Mouse (Mus musculus) embryonic facial prominence, embryonic 14.5 days (tissue): ENCODE measurements at regions not wholly inside any gene's neighbourhood (a gene's known extent, or its start where the extent isn't known, plus 50 kb on each side); places are given as distances from the start of the nearest gene placed in this dataset.
A peak's percentile ranks its signal among the peaks of the same experiment; 100 is the strongest.

Source experiments
- ATAC-seq: fragments of 200-750 bp; cut with Nextera tagmentation; 2 replicates; pipeline ENCODE4 v1.8.0; 2017; ENCODE audit warnings: low read depth, moderate number of reproducible peaks, moderate TSS enrichment
- DNase-seq: peaks from one replicate; pipeline ENCODE4 v3.0.0-alpha.2; 2015; ENCODE audit warnings: low spot score
- H3K27ac ChIP-seq: fragments of 300-500 bp; sonication (generic); replicated peaks from 2 replicates; pipeline ENCODE4 v1.5.1; 2014; ENCODE audit warnings: low read depth, mild to moderate bottlenecking, low read length, moderate library complexity
- H3K27me3 ChIP-seq: fragments of 300-500 bp; sonication (generic); replicated peaks from 2 replicates; pipeline ENCODE4 v1.6.1; 2014; ENCODE audit warnings: low read length; ENCODE audit not compliant: control insufficient read depth, insufficient read depth
- H3K36me3 ChIP-seq: fragments of 300-500 bp; sonication (generic); 2 replicates; pipeline ENCODE4 v1.6.1; 2014; ENCODE audit warnings: low read length, mixed read lengths; ENCODE audit not compliant: control insufficient read depth, insufficient read depth
- H3K4me1 ChIP-seq: fragments of 300-500 bp; sonication (generic); 2 replicates; pipeline ENCODE4 v1.6.1; 2014; ENCODE audit warnings: antibody characterized with exemption, low read length; ENCODE audit not compliant: control insufficient read depth, insufficient read depth
- H3K4me2 ChIP-seq: fragments of 300-500 bp; sonication (generic); 2 replicates; pipeline ENCODE4 v1.6.1; 2014; ENCODE audit warnings: low read depth, mild to moderate bottlenecking, low read length, moderate library complexity, mixed read lengths
- H3K4me3 ChIP-seq: fragments of 300-500 bp; sonication (generic); 2 replicates; pipeline ENCODE4 v1.5.1; 2014; ENCODE audit warnings: low read depth, mild to moderate bottlenecking, low read length
- H3K9ac ChIP-seq: fragments of 300-500 bp; sonication (generic); 2 replicates; pipeline ENCODE4 v1.6.1; 2014; ENCODE audit warnings: low read depth, mild to moderate bottlenecking, low read length, moderate library complexity, mixed read lengths
- H3K9me3 ChIP-seq: fragments of 300-500 bp; sonication (generic); 2 replicates; pipeline ENCODE4 v1.6.1; 2016; ENCODE audit warnings: low read length; ENCODE audit not compliant: control insufficient read depth
- WGBS: fragments of 180-500 bp; shearing (Covaris S2); extraction: QIAGEN DNeasy Blood & Tissue Kit; methylation state at CpG from one replicate; pipeline ENCODE4 v1.1.7; 2014; 5-methylcytosine and 5-hydroxymethylcytosine counted together

GRCm38 (mm10) chr4:7199052-7199451 lies 1039.8 kb downstream of the Car8 start:
- Histone ChIP-seq H3K36me3 (no peaks in the 10 kb centered on the region), H3K9ac (no peak overlapping the region), H3K4me3 (no peak overlapping the region), H3K9me3 (no peaks in the 10 kb centered on the region), H3K4me1 (no peaks in the 10 kb centered on the region), H3K4me2 (no peak overlapping the region), H3K27me3 (no peaks in the 10 kb centered on the region), H3K27ac (no peak overlapping the region)
- 74% methylated on average over 2 of the region's 2 CpGs for WGBS
- no peak for DNase-seq
- ATAC-seq, result no peak

DNA sequence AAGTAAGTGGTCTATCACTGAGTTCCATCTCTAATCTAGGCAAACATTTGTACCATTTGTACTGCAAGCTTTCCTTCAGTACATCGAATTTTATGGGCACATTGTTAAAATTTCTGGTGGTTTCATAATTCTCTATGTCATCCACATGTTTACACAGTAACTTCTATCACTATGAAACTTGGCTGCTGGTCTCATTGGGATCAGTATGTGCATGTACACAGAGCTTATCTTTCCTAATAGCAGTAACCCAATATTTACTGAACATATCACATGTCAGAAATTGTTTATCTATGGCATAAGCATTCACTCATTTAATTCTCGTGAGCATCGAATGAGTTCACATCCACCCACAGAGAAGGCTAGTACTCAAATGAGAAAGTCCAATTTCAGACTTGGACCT lies 1042.3 kb downstream of the Car8 start:
- Histone ChIP-seq H3K27ac (no peak overlapping the region), H3K9ac (no peak overlapping the region), H3K4me2 (no peak overlapping the region), H3K9me3 (no peaks in the 10 kb centered on the region), H3K36me3 (no peaks in the 10 kb centered on the region), H3K4me3 (no peak overlapping the region), H3K4me1 (no peaks in the 10 kb centered on the region), H3K27me3 (no peaks in the 10 kb centered on the region)
- DNase-seq (no peak), ATAC-seq (no peak)
- 78% methylated on average over 3 of the region's 3 CpGs for WGBS

DNA sequence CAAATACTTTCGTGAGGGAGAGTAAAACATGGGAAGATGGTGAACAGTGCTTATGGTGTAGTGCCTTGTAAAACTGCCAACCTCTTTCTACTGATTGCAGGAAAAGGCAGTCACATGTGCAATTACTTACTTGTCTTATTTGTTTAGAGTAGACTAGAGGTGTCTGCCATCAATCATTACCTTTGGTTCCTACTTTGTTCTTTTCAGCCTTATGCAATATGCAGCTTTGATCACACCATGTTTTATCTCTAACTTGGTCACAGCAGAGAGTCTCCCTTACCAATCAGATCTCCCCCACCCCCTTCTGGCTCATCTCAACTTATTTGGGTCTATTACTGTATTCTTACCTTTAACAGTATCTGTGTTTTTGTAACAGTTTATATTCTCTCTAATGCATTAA lies 1043.2 kb downstream of the Car8 start:
- Histone ChIP-seq H3K4me2 (no peak overlapping the region), H3K27ac (no peak overlapping the region), H3K36me3 (no peaks in the 10 kb centered on the region), H3K4me3 (no peak overlapping the region), H3K4me1 (no peaks in the 10 kb centered on the region), H3K9ac (no peak overlapping the region), H3K27me3 (no peaks in the 10 kb centered on the region), H3K9me3 (no peaks in the 10 kb centered on the region)
- WGBS, result 80% methylated on average over 1 of the region's 1 CpGs
- DNase-seq (no peak), ATAC-seq (no peak)

- DNase-seq (peak; percentile 61), ATAC-seq (no peak)
- Histone ChIP-seq H3K4me1 (no peaks in the 10 kb centered on the region), H3K27me3 (no peaks in the 10 kb centered on the region), H3K9ac (no peak overlapping the region), H3K9me3 (no peaks in the 10 kb centered on the region), H3K27ac (no peak overlapping the region), H3K4me3 (no peak overlapping the region), H3K36me3 (no peaks in the 10 kb centered on the region), H3K4me2 (no peak overlapping the region)
- 53% methylated on average over 3 of the region's 3 CpGs for WGBS
Measured at GRCm38 (mm10) chr4:7191912-7192311, 1046.9 kb downstream of the Car8 start.

DNA sequence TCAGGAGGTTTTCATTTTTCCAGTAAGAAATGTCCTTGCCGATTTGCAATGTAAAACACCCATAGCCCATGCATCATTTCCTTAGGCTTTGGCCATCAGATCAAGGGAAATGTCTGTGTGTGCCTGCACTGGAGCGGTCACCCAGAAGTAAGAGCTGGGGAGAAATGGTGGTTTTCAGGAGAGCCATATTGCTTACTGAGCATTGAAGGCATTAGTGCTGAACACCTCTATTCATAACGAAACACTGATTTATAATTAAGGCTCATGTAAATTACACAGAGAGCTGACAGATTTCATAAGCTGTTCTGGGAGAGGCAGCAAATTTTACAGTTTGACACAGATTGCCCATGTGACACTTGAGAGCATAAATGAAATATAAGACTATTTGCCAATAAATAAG lies 1047.6 kb downstream of the Car8 start:
- DNase-seq, result no peak
- ATAC-seq, result no peak
- Histone ChIP-seq H3K4me3 (no peak overlapping the region), H3K4me2 (no peak overlapping the region), H3K9me3 (no peaks in the 10 kb centered on the region), H3K27me3 (no peaks in the 10 kb centered on the region), H3K4me1 (no peaks in the 10 kb centered on the region), H3K36me3 (no peaks in the 10 kb centered on the region), H3K27ac (no peak overlapping the region), H3K9ac (no peak overlapping the region)
- 73% methylated on average over 3 of the region's 3 CpGs for WGBS

DNA sequence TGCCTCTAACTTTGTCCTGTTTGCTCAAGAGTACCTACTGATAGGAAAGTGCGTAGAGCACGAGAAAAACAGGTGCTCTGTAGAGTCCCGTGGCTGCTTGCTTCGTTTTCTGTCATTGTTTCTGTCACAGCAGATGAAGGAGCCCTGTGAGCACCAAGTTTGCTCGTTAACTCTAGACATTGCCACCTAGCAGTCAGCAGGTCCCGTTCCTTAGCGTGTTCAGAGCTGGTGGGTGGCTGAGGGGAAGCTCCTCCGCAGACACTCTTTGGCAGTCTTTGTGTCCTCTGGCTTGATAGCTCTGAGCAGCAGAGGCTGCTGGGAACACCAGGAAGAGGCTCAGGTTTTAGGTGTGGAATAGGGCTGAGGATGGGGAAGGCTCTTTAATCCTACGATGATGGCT lies 1063.8 kb downstream of the Car8 start:
- DNase-seq (no peak), ATAC-seq (no peak)
- H3K4me2 ChIP-seq, result no peak overlapping the region
- H3K36me3 ChIP-seq, result no peaks in the 10 kb centered on the region
- H3K9ac ChIP-seq, result no peak overlapping the region
- H3K9me3 ChIP-seq, result no peaks in the 10 kb centered on the region
- no peaks in the 10 kb centered on the region for H3K27me3 ChIP-seq
- H3K27ac ChIP-seq, result no peak overlapping the region
- H3K4me3 ChIP-seq, result no peak overlapping the region
- H3K4me1 ChIP-seq, result no peaks in the 10 kb centered on the region
- WGBS, result 82% methylated on average over 9 of the region's 9 CpGs

DNA sequence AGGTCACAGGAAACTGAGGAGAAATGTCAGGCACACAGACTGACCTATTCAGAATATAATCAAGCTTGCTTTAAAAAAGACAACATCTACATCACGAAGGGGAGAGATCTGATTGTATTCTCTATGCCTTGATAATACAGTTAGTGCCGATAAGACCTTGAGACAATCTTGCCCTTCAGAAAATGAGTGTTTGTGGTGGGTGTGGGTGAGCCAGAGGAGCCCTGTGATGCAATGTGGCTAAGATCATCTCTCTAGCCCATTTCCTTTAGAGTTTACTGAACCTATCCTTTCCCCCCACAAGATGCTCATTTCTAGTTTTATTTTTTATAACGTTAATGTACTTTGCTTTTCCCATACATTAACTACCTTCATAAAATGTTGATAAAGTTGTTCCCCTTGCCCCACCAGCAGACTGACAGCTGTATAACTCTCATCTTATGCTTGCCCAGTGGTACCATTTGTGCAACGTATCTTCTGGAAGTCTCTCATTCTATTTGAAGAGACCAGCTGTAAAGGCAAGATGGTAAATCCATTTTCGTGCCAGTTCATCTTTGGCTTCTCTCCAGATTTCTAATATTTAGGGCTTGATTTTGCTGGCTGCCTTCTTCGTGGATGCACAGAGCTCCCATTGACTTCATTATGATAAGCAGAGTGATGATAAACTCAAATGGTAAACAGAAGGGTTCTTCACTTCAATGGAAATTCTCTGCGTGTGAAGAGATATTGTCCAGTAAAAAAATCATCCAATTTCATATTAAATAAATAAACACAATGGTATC lies 1066.1 kb downstream of the Car8 start:
- Histone ChIP-seq H3K9ac (no peak overlapping the region), H3K27me3 (no peaks in the 10 kb centered on the region), H3K4me3 (no peak overlapping the region), H3K9me3 (no peaks in the 10 kb centered on the region), H3K36me3 (no peaks in the 10 kb centered on the region), H3K27ac (no peak overlapping the region), H3K4me1 (no peaks in the 10 kb centered on the region), H3K4me2 (no peak overlapping the region)
- WGBS, result 88% methylated on average over 7 of the region's 7 CpGs
- ATAC-seq (no peak), DNase-seq (no peak)

GRCm38 (mm10) chr4:7171637-7172417 lies 1067.0 kb downstream of the Car8 start:
- no peak overlapping the region for H3K9ac ChIP-seq
- no peaks in the 10 kb centered on the region for H3K4me1 ChIP-seq
- no peaks in the 10 kb centered on the region for H3K27me3 ChIP-seq
- H3K4me3 ChIP-seq, result no peak overlapping the region
- H3K27ac ChIP-seq, result no peak overlapping the region
- ATAC-seq (no peak), DNase-seq (no peak)
- no peaks in the 10 kb centered on the region for H3K9me3 ChIP-seq
- H3K4me2 ChIP-seq, result no peak overlapping the region
- WGBS, result 77% methylated on average over 4 of the region's 4 CpGs
- H3K36me3 ChIP-seq, result no peaks in the 10 kb centered on the region

DNA sequence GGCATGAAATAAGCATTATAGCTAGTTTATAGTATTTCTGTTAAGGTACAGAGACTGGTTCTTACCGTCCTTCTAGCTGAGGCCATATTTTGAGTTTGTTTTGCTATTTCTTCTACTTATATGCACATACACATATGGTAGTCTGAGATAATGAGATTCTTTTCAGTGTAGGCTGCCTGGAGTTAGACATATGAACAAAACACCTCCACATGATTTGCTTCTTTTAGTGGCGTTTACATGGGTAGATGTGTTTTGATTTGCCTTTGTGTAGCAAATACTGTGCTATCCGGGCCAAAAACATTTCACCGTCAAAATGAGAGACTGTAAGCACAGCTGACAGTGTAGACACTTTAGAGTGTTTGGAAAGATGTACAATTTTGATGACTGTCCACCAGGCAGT lies 1077.4 kb downstream of the Car8 start:
- H3K9ac ChIP-seq, result no peak overlapping the region
- DNase-seq (no peak), ATAC-seq (no peak)
- no peak overlapping the region for H3K4me3 ChIP-seq
- no peaks in the 10 kb centered on the region for H3K27me3 ChIP-seq
- H3K4me2 ChIP-seq, result no peak overlapping the region
- no peaks in the 10 kb centered on the region for H3K4me1 ChIP-seq
- WGBS, result 87% methylated on average over 4 of the region's 4 CpGs
- H3K27ac ChIP-seq, result no peak overlapping the region
- no peaks in the 10 kb centered on the region for H3K9me3 ChIP-seq
- no peaks in the 10 kb centered on the region for H3K36me3 ChIP-seq
